Mouse (Mus musculus) ovary, postnatal 14 days (tissue): ENCODE results near the gene Pilrb1.

ENCODE experiments used
- DNase-seq: peaks from one replicate; pipeline ENCODE4 v3.0.0; 2022; ENCODE audit warnings: low spot score

Gene Pilrb1

DNA sequence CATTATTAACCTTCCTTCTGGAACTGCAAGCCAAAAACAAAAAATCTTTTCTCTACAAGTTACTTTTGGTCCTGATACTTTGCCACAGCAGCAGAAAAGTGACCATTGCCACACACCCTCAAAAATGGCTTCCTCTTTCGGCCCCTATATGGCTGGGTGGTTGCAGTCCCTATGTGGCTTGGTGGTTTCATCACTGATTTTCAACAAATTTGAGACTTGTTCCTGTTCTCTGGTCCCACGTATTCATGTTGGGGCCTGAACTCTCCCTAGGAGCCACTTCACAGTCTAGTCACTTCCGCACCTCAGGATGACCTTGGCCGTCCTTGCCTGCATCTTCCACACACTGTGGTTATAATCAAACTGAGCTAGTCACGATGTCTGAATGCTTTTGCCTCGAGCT lies 29.2 kb downstream of the Pilrb1 start:
- no peak for DNase-seq

DNA sequence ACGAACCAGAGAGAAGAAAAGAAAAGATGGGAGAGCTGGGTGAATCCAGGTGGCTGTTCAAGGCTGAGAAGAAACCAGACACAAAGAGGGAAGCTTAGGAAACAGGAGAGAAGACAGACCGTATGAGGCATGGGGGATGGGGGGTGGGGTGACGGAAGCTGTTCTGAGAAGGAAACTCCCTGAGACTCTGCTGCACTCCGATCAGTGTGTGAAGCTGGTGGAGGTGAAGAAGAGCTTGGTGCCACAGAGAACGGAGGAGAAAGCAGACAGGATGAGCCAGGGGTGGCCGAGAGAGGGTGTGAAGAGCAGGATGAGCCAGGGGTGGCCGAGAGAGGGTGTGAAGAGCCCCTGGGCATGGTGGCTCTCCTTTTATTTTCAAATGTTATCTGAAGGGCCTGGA lies 31.5 kb downstream of the Pilrb1 start:
- DNase-seq: no peak

- DNase-seq: no peak
Measured at GRCm38 (mm10) chr5:137825971-137826370, 31.9 kb downstream of the Pilrb1 start.

GRCm38 (mm10) chr5:137825030-137825429 lies 32.9 kb downstream of the Pilrb1 start:
- DNase-seq: no peak

DNA sequence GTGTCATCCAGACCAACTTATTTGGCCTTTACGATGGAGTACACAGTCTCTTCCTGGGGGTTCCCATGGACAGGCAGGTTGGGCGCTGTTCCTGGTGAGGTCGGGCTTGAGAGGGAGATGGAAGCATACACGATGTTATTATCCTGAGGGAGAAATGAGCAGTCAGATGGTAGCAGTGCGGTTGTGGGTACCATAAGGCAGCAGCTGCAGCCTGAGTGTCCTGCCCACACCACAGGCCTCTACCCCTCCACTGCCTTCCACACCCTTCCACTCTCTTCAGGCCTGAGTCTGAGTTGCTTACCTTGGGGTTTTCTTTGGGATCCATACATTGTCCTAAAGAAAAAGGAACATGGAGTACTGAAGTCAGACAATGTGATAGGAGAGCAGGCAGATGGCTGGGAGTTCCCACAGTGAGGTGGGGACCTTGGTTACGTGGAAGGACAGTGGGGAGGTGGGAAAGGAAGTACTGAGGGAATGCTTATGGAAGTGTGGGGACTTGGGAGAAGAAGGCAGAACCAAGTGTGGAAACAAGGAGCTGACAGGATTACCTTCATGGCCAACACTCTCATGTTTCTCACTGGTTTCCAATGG lies 34.4 kb downstream of the Pilrb1 start:
- no peak for DNase-seq

DNA sequence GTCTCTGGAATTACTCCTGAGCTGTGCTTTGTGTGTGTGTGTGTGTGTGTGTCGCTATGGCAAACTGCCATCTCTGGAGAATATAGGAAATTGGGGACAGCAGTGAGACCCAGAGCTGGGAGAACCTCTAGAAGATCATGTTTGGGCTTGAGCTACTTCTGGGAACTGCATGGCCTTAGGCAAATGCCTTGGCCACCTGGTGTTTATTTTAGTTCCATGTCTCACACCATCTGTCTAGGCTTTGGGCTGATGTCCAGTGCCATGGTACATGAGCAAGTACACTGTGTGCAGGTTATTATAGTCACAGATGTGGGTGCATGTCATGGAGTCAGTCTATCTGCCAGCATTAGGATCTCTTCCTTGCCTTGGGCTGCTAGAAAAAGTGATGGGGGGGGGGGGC lies 35.3 kb downstream of the Pilrb1 start:
- no peak for DNase-seq

- no peak for DNase-seq
Measured at GRCm38 (mm10) chr5:137822126-137822525, 35.8 kb downstream of the Pilrb1 start.

- DNase-seq: no peak
Measured at GRCm38 (mm10) chr5:137817466-137818222, 40.3 kb downstream of the Pilrb1 start.

DNA sequence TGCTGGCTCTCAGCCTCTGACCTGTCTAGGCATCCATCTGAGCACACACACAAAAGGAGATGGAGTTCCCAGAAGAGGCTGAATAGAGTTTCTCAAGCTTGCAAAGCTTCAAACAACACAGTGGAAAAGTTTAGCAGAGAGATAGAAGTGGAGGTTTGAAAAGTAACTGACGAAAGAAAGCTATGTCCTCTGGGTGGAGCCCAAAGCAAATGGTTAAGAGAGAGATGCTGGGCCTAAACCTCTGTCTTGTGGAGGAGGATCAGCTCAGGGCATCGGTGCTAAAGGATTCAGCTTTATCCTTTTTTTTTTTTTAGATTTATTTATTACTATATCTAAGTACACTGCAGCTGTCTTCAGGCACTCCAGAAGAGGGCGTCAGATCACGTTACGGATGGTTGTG lies 49.6 kb downstream of the Pilrb1 start:
- DNase-seq: no peak

DNA sequence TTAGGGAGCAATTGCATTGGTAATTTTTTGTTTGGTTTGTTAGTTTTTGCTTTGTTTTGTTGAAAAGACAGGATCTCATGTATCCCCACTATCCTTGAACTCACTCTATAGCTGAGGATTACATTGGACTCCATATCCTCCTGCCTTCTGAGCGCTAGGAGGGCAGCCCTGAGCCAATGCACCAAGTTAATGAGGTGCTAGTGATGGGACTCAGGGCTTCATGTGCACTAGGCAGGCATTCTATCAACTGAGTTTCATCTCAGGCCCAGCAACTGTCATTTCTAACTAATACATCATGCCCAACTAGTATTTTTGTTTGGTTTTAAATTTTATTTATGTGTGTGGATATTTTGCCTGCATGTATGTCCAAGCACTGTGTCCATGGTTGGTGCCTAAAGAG lies 51.7 kb downstream of the Pilrb1 start:
- DNase-seq: no peak
